Mouse (Mus musculus): ENCODE results near the gene Gm20388. TPM values are rescaled to one million over a fixed set of nuclear protein-coding genes. Genes with fewer than 3 reads are reported as not detected.

Gm20388 gene
- polyA plus RNA-seq, 1 experiment from 2014 or later: not detected

DNA sequence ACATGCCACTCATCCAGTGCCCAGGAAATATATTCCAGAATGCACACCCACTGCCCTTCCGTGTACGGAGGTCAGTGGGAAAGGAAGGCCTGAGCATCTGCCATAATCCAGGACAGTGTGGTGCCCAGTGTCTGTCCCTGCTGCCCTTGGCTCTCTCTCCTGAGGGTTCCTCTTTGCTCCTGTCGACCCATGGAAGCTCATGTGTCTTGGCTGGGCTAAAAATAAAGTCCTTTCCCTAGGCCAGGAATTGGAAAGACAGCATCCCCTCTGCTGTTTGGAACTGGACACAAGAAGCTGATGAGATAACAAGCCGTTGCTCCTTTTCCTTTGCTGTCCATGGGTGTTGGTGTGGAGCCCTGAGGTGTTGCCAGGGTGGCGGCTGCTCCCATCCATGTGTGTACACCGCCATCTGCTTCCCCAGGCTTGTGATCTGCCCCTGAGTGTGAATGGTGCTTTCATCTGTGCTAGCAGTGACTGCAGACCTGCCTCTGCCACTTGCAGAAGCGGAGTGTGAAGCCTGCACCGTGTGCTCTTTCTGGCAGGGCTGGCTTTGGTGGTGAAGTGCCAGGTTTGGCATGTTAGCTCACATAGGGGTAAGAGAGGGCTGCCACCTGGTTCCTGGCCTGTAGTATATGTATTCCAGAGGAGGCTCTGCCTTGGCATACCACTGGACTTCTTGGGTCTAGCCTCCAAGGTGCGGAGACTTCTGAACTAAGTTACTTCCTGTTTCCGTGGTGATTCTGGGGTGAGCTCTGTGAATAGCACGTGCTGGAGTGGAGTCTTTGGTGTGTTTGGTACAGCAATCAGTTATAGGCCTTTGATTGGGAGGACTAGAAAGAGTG lies 4371.3 kb downstream of the Gm20388 start:
- no peak overlapping the region for H3K4me3 ChIP-seq (replicated peaks)
- WGBS (ENCODE audit: insufficient replicate concordance): 58% methylated on average over 11 of the region's 11 CpGs
- no peaks in the 10 kb centered on the region for H3K9me3 ChIP-seq (replicated peaks)
- no peaks in the 10 kb centered on the region for H3K36me3 ChIP-seq
- no peak overlapping the region for H3K9ac ChIP-seq
- H3K27me3 ChIP-seq: no peaks in the 10 kb centered on the region
- DNase-seq: no peak
- peaks cover 78% of the 10 kb centered on the region for H3K4me1 ChIP-seq (replicated peaks)
- H3K4me2 ChIP-seq: no peak overlapping the region
- no peak overlapping the region for H3K27ac ChIP-seq
- no peak for ATAC-seq (ENCODE audit: low read depth)

DNA sequence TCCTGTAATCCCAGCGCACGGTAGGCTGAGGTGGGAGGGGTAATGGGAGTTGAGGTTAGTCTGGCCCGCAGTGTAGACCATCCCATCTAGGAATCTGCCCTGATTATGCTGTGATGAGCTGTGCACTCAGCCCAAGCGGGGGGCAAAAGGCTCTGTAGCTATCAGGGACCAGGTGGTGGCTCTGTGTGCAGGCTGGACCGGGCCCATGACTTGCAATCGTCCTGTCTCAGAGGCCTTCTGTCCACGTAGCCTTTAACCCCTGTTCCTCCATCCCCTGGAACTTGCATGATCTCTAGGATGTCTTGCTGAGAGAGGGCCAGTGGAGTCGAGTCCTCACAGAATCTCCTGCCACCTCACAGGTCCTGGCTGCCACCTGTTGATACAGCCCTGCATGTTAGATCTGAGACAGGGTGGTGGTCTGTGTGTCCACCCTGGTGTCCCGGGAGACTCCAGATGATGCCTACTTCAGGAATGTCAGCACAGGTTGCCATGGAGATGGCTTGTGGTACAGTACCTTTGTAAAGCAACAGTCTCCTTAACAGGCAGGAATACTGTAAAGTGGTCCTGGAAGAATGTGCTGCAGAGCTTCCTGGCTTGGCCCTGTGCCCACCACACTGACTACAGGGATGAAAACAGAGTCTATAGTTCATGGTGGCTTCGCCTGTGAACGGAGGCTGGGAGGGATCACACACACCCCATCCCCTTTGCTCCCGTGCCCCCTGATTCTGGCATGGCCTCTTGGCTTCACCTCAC lies 4372.4 kb downstream of the Gm20388 start:
- Histone ChIP-seq H3K4me3 (replicated peaks) (no peak overlapping the region), H3K9me3 (replicated peaks) (no peaks in the 10 kb centered on the region), H3K36me3 (no peaks in the 10 kb centered on the region), H3K9ac (no peak overlapping the region), H3K4me1 (replicated peaks) (peaks cover 71% of the 10 kb centered on the region), H3K27me3 (no peaks in the 10 kb centered on the region), H3K27ac (no peak overlapping the region), H3K4me2 (no peak overlapping the region)
- 70% methylated on average over 12 of the region's 12 CpGs for WGBS (ENCODE audit: insufficient replicate concordance)
- DNase-seq (no peak), ATAC-seq (ENCODE audit: low read depth) (no peak)

DNA sequence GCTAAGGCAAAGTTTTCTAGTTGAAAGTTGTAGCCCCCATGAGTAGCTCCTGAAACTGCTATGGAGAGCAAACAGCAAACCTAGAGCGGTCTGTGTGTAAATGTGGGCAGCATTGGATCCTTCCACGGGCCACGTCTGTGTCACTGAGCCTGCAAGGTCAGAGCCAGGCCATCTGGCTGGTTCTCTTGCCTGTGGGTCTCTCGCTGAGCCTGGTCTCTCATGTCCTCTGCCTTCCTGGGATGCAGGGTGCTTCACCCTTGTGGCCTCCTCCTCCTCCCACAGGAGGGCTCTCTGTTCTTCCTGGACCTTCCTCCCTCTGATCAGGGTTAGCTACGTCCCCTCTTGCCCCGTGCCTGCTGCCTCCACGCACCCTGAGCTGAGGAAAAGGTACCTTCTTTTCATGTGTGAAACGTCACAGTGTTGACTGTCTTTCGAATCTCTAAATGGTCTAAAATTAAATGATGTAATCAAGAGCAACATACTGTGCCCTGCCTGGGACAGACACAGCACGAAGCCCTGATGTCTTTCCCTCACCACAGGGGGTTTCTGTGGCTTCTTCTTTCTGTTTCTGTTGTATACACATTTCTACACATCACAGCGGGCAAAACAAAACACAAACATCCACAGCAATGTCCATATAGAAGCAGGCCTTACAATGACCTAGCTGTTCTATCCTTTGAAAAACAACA lies 4373.1 kb downstream of the Gm20388 start:
- 63% methylated on average over 11 of the region's 11 CpGs for WGBS (ENCODE audit: insufficient replicate concordance)
- ATAC-seq (ENCODE audit: low read depth): no peak
- DNase-seq: no peak
- H3K27ac ChIP-seq: no peak overlapping the region
- peaks cover 64% of the 10 kb centered on the region for H3K4me1 ChIP-seq (replicated peaks)
- no peak overlapping the region for H3K9ac ChIP-seq
- no peaks in the 10 kb centered on the region for H3K9me3 ChIP-seq (replicated peaks)
- no peaks in the 10 kb centered on the region for H3K36me3 ChIP-seq
- no peak overlapping the region for H3K4me3 ChIP-seq (replicated peaks)
- H3K4me2 ChIP-seq: no peak overlapping the region
- H3K27me3 ChIP-seq: no peaks in the 10 kb centered on the region

DNA sequence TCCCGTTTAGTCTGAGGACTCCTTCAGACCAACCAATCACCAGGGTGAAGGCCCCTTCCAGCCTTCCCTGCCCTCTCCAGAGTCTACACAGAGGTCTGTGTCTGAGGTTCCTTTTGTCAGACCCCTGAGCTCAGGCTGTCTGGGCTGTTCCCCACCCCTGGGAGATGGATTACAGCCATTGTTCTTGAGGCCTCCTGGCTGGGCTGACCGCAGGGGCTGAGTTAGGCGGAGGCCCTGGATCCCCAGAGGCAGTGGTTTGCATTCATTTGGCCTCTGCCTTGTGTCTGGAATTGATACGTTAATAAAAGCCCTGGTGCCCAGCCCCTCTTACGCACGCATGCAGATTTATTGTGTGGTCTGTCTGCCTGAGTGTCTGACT lies 4373.7 kb downstream of the Gm20388 start:
- Histone ChIP-seq H3K27ac (no peak overlapping the region), H3K27me3 (no peaks in the 10 kb centered on the region), H3K4me3 (replicated peaks) (no peak overlapping the region), H3K9me3 (replicated peaks) (no peaks in the 10 kb centered on the region), H3K9ac (no peak overlapping the region), H3K4me1 (replicated peaks) (peaks cover 61% of the 10 kb centered on the region), H3K36me3 (no peaks in the 10 kb centered on the region), H3K4me2 (no peak overlapping the region)
- 46% methylated on average over 6 of the region's 6 CpGs for WGBS (ENCODE audit: insufficient replicate concordance)
- ATAC-seq (ENCODE audit: low read depth) (no peak), DNase-seq (no peak)

DNA sequence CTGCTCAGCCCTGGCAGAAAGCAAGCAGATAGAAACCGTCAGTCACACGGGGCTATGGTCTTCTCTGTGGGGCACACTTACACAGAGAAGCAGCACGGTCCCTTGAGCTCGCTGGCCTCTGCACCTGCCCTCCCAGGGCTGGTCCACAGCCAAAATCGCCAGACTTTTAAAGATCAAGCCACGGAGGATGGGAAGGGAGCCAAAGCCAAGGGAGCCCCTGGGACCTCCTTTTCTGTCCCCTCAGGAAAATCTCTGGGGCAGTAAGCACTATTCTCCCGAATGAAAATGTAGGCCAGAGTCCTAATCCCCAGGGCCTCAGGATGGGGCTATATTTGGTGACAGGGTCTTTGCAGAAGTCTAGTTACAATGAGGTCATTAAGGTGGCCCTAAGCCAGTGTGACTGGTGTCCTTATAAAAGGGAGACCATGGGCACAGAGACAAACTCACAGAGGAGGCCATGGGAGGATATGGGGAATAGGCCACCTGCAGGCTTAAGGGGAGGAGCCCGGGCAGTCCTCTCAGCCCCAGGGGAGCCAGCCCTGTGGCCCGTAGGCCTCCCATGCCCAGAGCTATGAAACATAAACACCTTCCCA lies 4374.4 kb downstream of the Gm20388 start:
- H3K36me3 ChIP-seq: no peaks in the 10 kb centered on the region
- no peak overlapping the region for H3K9ac ChIP-seq
- no peaks in the 10 kb centered on the region for H3K9me3 ChIP-seq (replicated peaks)
- H3K27ac ChIP-seq: no peak overlapping the region
- WGBS (ENCODE audit: insufficient replicate concordance): 69% methylated on average over 9 of the region's 9 CpGs
- no peaks in the 10 kb centered on the region for H3K27me3 ChIP-seq
- DNase-seq (no peak), ATAC-seq (ENCODE audit: low read depth) (no peak)
- H3K4me2 ChIP-seq: no peak overlapping the region
- peaks cover 53% of the 10 kb centered on the region for H3K4me1 ChIP-seq (replicated peaks)
- H3K4me3 ChIP-seq (replicated peaks): no peak overlapping the region

DNA sequence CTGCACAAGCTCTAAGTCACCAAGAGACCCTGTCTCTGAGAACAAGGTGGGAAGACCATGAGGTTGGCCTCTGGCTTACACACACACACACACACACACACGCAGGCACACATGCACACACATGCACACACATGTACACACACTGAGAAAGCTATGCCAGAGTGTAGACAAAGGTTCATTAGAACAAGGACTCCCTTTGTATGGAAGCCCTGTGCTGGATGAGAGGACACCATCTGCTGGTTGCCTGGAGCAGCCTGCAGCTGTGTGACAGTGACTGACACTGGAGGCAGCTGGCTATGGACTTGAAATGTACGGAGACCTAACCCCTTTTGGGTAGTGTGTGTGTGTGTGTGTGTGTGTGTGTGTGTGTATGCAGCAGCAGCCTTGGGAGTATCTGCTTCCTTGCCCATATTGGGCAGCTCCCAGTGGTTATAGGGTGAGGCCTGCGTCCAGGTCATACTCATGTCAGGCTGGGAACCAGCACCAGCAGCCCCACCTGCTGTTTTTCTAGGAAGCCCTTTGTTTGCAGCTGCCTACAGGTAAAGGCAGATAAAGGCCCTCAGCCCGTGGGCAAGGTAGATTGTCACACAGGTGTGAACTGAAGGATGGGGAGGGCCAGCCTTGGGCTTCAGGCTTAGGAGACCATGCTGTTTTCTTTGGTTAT lies 4376.0 kb downstream of the Gm20388 start:
- DNase-seq (no peak), ATAC-seq (ENCODE audit: low read depth) (peak; percentile 16; the same call in 1 of the 2 replicates)
- H3K4me2 ChIP-seq: no peak overlapping the region
- 62% methylated on average over 4 of the region's 4 CpGs for WGBS (ENCODE audit: insufficient replicate concordance)
- H3K36me3 ChIP-seq: no peaks in the 10 kb centered on the region
- H3K4me1 ChIP-seq (replicated peaks): peaks cover 48% of the 10 kb centered on the region
- no peak overlapping the region for H3K9ac ChIP-seq
- no peak overlapping the region for H3K4me3 ChIP-seq (replicated peaks)
- no peaks in the 10 kb centered on the region for H3K9me3 ChIP-seq (replicated peaks)
- no peaks in the 10 kb centered on the region for H3K27me3 ChIP-seq
- no peak overlapping the region for H3K27ac ChIP-seq

DNA sequence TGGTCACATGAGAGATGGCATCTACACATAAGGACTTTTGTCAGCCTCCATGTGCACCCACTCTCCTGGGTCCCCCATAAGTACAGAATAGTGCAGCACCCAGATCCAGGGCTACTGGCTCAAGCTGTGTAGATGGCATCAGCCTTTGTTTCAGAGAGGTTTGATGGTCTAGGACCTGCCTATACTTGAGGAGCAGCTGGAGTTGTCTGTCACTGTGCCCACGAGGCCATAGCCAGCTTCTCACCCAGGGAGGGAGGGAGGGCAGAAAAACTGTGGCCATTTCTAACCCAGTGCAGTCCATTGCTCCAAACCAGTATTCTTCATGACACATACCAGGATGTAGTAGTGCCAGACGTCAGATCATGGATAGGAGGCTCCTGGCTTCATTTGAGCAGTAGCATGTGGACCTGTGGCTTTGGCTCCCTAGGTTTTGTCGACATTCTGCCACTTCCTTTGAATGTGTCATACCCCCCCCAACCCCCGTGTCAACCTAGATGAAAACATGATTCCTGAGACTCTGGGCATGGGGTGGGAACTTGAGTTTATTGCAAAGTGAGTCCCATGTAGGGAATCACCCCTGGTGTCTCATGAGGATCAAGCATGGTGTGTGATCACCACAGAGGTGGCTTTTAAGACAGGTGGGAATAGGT lies 4377.7 kb downstream of the Gm20388 start:
- no peak overlapping the region for H3K9ac ChIP-seq
- H3K27me3 ChIP-seq: no peaks in the 10 kb centered on the region
- H3K27ac ChIP-seq: no peak overlapping the region
- no peaks in the 10 kb centered on the region for H3K36me3 ChIP-seq
- H3K4me3 ChIP-seq (replicated peaks): no peak overlapping the region
- 44% methylated on average over 4 of the region's 4 CpGs for WGBS (ENCODE audit: insufficient replicate concordance)
- H3K4me1 ChIP-seq (replicated peaks): peaks cover 44% of the 10 kb centered on the region
- H3K9me3 ChIP-seq (replicated peaks): no peaks in the 10 kb centered on the region
- H3K4me2 ChIP-seq: no peak overlapping the region
- ATAC-seq (ENCODE audit: low read depth) (no peak), DNase-seq (no peak)

DNA sequence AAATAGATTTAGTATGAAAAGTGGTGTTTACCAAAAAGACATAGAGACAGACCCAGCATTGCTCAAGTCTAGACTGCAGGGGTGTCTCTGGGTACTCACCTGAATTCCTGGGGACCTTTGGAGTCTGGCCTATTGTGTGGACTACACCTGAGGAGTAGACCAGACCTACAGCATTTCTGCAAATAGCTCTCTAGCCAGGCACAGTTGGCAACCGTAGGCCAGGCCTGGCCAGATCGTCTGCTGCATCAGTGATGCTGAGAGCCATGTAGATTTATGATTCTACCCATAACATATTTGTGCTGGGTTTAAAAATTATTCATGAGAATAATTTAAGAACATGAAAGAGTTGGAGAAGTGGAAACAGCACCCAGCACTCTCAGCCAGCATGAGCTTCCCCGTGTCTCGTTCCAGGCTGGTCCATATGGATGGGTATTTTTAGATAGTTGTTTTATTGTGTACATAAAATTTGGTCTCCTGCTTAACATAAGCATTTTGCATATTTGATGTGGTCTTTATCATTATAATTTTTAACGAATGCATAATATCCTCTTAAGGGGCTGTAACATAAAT lies 4378.9 kb downstream of the Gm20388 start:
- ATAC-seq (ENCODE audit: low read depth) (no peak), DNase-seq (no peak)
- Histone ChIP-seq H3K4me2 (no peak overlapping the region), H3K4me3 (replicated peaks) (no peak overlapping the region), H3K9me3 (replicated peaks) (no peaks in the 10 kb centered on the region), H3K36me3 (no peaks in the 10 kb centered on the region), H3K27ac (no peak overlapping the region), H3K4me1 (replicated peaks) (peaks cover 44% of the 10 kb centered on the region), H3K9ac (no peak overlapping the region), H3K27me3 (no peaks in the 10 kb centered on the region)
- 76% methylated on average over 5 of the region's 5 CpGs for WGBS (ENCODE audit: insufficient replicate concordance)

DNA sequence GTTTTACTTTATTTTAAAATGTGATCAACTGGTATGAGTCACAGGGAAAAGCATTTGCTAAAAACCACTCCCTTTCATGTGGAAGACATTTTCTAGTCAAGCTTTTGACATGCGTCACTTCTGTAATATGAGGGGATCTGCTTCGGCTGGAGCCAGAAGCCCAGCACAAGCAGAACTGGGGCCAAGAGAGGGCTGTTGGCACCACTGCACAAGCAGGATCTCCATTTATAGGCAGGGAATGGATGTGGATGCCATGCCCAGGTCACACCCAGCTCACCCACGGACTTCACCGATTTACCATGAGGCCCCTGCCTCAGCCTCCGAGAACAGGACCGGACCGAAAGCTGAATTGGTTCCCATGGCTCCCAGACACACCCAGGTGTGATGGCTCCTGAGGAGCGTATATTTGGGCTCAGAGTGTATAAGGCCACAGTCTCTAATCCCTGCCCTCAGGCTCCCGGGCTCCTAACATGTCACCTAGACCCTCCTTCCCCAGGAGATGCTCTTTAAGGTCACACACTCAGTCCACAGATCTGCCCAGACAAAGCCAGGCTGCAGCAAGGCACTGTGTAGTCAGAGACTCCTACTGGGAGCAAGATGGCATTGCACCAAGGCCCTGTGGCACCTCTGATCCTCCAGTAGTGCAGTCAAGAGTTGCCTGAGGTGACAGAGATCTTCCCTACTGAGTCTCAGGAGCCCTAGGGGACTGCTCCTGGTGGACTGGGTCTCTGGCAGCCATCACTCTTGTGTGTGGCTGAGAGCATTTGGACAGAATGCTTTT lies 4380.5 kb downstream of the Gm20388 start:
- ATAC-seq (ENCODE audit: low read depth) (no peak), DNase-seq (no peak)
- no peak overlapping the region for H3K9ac ChIP-seq
- H3K4me2 ChIP-seq: no peak overlapping the region
- H3K27me3 ChIP-seq: no peaks in the 10 kb centered on the region
- H3K36me3 ChIP-seq: peaks cover 6% of the 10 kb centered on the region; the same call in 1 of the 2 replicates
- H3K4me1 ChIP-seq (replicated peaks): peaks cover 51% of the 10 kb centered on the region
- no peak overlapping the region for H3K27ac ChIP-seq
- 81% methylated on average over 9 of the region's 9 CpGs for WGBS (ENCODE audit: insufficient replicate concordance)
- no peaks in the 10 kb centered on the region for H3K9me3 ChIP-seq (replicated peaks)
- H3K4me3 ChIP-seq (replicated peaks): no peak overlapping the region

DNA sequence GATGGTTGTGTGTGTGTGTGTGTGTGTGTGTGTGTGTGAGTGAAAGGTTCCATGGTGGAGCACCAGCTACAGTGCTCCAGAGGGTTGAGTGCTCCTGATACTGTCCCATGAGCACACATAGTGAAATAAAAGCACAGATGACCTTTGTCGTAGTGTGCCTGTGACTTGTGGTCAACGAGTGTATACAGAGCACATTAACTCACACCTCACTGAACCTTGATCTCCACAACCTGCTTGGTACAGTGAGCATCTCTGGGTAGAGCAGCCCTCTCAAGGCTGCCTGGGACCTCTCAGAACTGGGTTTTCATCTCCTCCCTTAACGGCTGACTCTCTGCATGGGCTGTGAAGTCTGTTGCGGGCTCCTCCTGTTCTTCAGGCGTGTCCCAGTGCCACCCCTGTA lies 4381.1 kb downstream of the Gm20388 start:
- Histone ChIP-seq H3K36me3 (peaks cover 6% of the 10 kb centered on the region; the same call in 1 of the 2 replicates), H3K9ac (no peak overlapping the region), H3K9me3 (replicated peaks) (no peaks in the 10 kb centered on the region), H3K4me1 (replicated peaks) (peaks cover 48% of the 10 kb centered on the region), H3K27ac (no peak overlapping the region), H3K4me3 (replicated peaks) (no peak overlapping the region), H3K27me3 (no peaks in the 10 kb centered on the region), H3K4me2 (no peak overlapping the region)
- DNase-seq: no peak
- ATAC-seq (ENCODE audit: low read depth): no peak
- WGBS (ENCODE audit: insufficient replicate concordance): 80% methylated on average over 5 of the region's 5 CpGs

Data from liver, embryonic 13.5 days (tissue).